Mouse (Mus musculus) right cerebral cortex, postnatal 25 days (tissue): Measurements from ENCODE around the gene Aspm.

ENCODE experiments used
- DNase-seq: peaks from one replicate; pipeline ENCODE4 v3.0.0; 2022

The Aspm gene

DNA sequence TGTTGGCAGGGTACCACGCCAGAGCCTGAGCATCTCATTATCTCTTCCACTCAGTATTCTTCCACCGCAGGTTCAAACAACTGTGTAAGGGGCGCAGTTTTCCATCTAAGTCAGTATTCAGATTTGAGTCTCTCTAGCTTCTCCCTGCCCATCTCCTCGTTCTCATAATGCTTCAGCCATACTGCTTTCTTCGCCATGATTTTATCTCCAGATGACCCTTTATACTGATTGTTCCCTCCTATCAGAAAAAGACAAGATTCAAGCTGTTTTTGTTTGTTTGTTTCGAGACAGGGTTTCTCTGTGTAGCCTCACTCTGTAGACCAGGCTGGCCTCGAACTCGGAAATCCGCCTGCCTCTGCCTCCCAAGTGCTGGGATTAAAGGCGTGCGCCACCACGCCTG lies 60.0 kb downstream of the Aspm start:
- DNase-seq, result no peak
